Mouse (Mus musculus): ENCODE data around the gene Gm10309.

DNA sequence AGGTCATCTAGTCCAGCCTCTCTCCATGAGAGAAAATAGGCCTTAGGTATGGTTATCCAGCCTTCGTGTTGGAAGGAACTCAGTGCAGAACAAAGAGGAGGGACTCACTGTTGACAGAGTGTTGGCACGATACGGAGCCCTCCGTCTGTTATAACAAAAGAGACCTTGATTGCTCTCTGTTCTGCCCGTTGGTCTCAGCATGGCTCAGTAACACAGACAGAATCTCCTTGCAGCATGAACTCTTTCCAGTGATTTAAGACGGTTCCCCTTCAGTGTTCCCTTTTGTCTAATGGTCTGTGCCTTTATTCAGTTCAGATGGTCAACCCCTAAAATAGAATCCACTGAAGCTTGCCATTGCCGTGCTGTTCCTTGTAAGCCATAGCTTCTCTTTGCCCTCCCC is 41.5 kb upstream of the Gm10309 start:
- TF ChIP-seq CTCF (IDR thresholded peaks at IDR 0.05; ENCODE audit: extremely low read depth, insufficient read depth, insufficient read length, insufficient replicate concordance) (no peak), POLR2A (IDR thresholded peaks at IDR 0.05; ENCODE audit: low read depth, low read length) (no peak)

Measured in spleen, adult 2 months (tissue).